Mouse (Mus musculus) ovary, postnatal 36 days (tissue): ENCODE measurements around the gene Il22.
"Not testable (repeated sequence)": the region's sequence is repeated elsewhere in the genome, so short reads cannot be mapped to it uniquely, and the experiment has no call there.

Experiments
- DNase-seq: peaks from one replicate; pipeline ENCODE4 v3.0.0; 2022; ENCODE audit warnings: low spot score, mixed read lengths

Il22 gene

DNA sequence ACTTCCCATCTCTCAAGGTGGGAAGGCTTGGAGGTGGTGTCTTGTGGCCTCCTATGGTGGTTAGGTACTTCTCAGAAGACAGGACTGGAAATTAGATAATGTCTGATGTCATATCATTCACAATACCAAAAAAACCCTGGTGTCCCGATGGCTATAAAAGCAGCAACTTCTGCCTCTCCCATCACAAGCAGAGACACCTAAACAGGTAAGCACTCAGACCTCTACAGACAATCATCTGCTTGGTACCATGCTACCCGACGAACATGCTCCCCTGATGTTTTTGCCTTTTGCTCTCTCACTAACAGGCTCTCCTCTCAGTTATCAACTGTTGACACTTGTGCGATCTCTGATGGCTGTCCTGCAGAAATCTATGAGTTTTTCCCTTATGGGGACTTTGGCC lies at the start of gene Il22:
TSS of gene Il22 (plus strand) at position 301 of the 400 bp plus-strand sequence.
- no peak for DNase-seq

DNA sequence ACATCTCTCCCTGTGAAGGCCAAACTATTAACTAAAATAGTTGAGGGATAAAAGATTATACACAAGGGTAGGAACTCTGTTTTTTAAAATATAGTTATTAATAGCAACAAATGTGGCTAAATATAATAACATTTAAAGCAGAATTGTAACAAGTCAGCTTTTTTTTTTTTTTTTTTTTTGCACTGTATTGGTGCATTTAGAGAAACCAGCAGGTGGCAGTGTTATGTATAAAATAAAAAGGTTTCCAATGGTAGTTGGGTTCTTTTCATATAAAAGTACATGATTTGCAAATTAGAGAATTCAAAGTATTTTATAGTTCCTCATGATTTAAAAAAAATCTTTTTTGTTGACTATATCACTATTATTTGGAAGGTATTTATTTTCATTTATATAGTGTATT lies 48.8 kb upstream of the Il22 start:
- DNase-seq, result no peak

DNA sequence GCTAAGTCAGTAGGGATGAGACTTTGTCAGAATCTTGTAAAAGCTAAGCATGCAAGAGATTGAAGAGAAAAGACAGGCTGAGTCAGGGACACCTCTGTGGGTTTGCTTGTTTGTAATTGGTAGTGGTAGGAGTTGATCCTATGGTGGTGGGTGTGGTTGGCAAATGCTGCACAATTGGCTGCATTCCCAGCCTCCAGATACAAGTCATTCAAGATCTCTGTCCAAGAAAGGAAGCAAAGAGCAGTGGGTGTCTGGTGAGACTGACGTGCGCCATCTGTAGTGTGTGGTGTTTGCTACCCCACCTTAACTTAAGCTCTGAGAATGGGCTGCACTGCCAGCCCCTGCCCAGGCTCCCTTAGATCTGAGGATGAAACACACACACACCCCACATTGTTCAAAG lies 43.6 kb upstream of the Il22 start:
- DNase-seq, result no peak

GRCm38 (mm10) chr10:118169212-118169611 lies 35.5 kb upstream of the Il22 start:
- DNase-seq, result no peak

- no peak for DNase-seq
Observed at GRCm38 (mm10) chr10:118172416-118172815, 32.3 kb upstream of the Il22 start.

- DNase-seq, result no peak
Observed at GRCm38 (mm10) chr10:118172876-118173275, 31.9 kb upstream of the Il22 start.

GRCm38 (mm10) chr10:118175542-118175941 lies 29.2 kb upstream of the Il22 start:
- DNase-seq, result not testable (repeated sequence)

GRCm38 (mm10) chr10:118178735-118179151 lies 26.0 kb upstream of the Il22 start:
- DNase-seq, result no peak

DNA sequence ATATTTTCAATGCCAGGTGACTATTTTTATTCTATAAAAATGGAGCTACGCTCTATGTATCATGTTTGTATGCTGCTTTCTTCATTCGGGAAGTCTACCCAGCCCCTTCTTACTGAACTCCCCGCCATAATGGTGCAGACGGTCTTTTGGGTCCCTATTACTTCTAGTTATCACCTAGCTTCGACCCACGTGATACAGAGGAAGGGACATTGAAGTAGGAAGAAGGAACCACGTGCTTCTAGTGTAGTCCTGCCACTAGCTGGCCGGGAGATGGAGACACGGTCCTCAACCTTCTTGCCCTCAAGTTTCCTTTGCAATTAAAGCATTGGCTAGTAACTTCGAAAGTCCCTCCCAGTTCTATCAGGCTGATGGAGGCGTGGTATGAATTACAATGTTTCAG lies 25.5 kb upstream of the Il22 start:
- no peak for DNase-seq

GRCm38 (mm10) chr10:118195150-118195549 lies 9.6 kb upstream of the Il22 start:
- not testable (repeated sequence) for DNase-seq

- not testable (repeated sequence) for DNase-seq
Observed at GRCm38 (mm10) chr10:118215719-118216393, 11.1 kb downstream of the Il22 start.

DNA sequence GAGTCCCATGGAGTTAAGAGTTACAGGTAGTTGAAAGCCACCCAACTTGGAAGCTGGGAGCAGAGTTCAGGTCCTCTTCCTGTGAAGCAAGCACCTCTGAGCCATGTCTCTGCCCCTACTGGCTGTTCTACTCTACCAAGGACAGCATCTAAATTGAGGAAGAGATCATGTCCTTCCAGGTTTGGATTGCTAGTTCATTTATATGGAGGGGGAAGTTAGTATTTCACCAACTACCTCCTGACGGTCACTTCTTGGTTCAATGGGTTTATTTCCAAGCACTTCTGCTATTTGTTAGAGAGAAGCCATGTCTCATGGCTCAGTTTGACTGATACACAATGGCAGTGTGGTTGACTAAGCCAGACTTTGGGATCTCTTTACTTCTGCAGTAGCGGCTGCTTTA lies 22.9 kb downstream of the Il22 start:
- not testable (repeated sequence) for DNase-seq

GRCm38 (mm10) chr10:118232607-118233006 lies 27.9 kb downstream of the Il22 start:
- DNase-seq, result not testable (repeated sequence)

DNA sequence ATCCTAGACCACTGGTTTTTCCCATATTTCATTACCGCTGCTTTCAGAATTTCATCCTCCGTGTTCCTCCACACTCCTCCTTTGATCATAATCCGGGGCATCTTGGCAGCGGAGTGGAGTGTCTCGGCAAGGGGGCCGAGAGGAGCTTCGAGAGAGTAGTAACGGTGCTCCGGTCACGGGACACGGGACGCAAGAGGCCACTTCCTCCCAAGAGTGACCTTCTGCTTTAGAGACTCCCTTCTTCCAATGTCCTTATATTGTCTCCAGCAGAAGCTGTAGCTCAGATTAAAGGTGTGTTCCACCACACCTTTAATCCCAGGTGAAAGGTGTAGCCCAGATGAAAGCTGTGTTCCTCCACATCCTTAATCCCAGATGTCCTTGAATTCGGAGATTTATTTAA lies 35.9 kb downstream of the Il22 start, which contains the start of gene Gm32717:
TSS of gene Gm32717 (minus strand) at position 101 of the 400 bp plus-strand sequence.
- not testable (repeated sequence) for DNase-seq

GRCm38 (mm10) chr10:118249006-118249595 lies 44.4 kb downstream of the Il22 start:
- not testable (repeated sequence) for DNase-seq

DNA sequence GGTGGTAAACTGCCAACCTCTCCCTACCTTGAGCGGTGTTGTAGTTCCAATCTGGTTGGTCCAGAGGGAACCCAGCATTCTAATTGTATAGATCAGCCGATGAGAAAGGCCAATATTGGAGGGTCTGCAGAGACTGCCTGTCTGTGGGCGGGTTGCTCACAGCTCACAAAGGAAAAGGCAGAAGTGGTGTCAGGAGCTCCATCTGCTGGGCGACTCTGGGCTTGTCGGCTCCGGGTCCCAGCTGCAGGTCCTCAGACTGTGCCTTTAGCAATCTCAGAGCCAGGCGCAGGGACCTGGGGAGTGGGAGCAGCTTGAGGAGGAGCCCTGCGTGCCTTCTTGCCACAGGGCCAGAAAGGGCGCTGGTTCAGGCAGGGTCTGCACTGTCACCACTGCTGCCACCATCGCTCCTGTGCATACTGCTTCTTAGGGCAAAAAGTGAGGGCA lies 46.1 kb downstream of the Il22 start:
- DNase-seq, result peak; percentile 25

GRCm38 (mm10) chr10:118258388-118258787 lies 53.6 kb downstream of the Il22 start, which contains the start of gene Gm32802:
Gm32802 (plus strand) TSS chr10:118258688.
- not testable (repeated sequence) for DNase-seq
